Mouse (Mus musculus) limb, embryonic 14.5 days (tissue): ENCODE measurements around the gene Stk39. TPM values are rescaled to one million over a fixed set of nuclear protein-coding genes. Genes with fewer than 3 reads are reported as not detected.

Experiments
- ATAC-seq: fragments of 200-750 bp; cut with Nextera tagmentation; 2 replicates; pipeline ENCODE4 v1.8.0; 2017; ENCODE audit warnings: low read depth, moderate number of reproducible peaks, moderate TSS enrichment; ENCODE audit not compliant: low FRiP score
- DNase-seq: peaks from one replicate; pipeline ENCODE4 v3.0.0-alpha.2; 2015; ENCODE audit warnings: low spot score
- H3K27ac ChIP-seq: fragments of 300-500 bp; sonication (generic); replicated peaks from 2 replicates; pipeline ENCODE4 v1.5.1; 2014; ENCODE audit warnings: low read depth, mild to moderate bottlenecking, low read length, moderate library complexity, mixed read lengths
- H3K27me3 ChIP-seq: fragments of 300-500 bp; sonication (generic); 2 replicates; pipeline ENCODE4 v1.6.1; 2014; ENCODE audit warnings: low read length, mixed read lengths; ENCODE audit not compliant: control insufficient read depth, insufficient read depth
- H3K36me3 ChIP-seq: fragments of 300-500 bp; sonication (generic); 2 replicates; pipeline ENCODE4 v1.6.1; 2014; ENCODE audit warnings: mild to moderate bottlenecking, low read length, moderate library complexity, mixed read lengths; ENCODE audit not compliant: control insufficient read depth, insufficient read depth
- H3K4me1 ChIP-seq: fragments of 300-500 bp; sonication (generic); 2 replicates; pipeline ENCODE4 v1.6.1; 2014; ENCODE audit warnings: antibody characterized with exemption, low read length, mixed read lengths; ENCODE audit not compliant: control insufficient read depth, insufficient read depth
- H3K4me2 ChIP-seq: fragments of 300-500 bp; sonication (generic); replicated peaks from 2 replicates; pipeline ENCODE4 v1.6.1; 2014; ENCODE audit warnings: low read depth, mild to moderate bottlenecking, low read length, moderate library complexity; ENCODE audit not compliant: severe bottlenecking
- H3K4me3 ChIP-seq: fragments of 300-500 bp; sonication (generic); replicated peaks from 2 replicates; pipeline ENCODE4 v1.5.1; 2014; ENCODE audit warnings: low read length
- H3K9ac ChIP-seq: fragments of 300-500 bp; sonication (generic); 2 replicates; pipeline ENCODE4 v1.6.1; 2014; ENCODE audit warnings: mild to moderate bottlenecking, low read depth, low read length, moderate library complexity; ENCODE audit not compliant: severe bottlenecking
- H3K9me3 ChIP-seq: fragments of 300-500 bp; sonication (generic); 2 replicates; pipeline ENCODE4 v1.6.1; 2016; ENCODE audit warnings: low read length; ENCODE audit not compliant: control insufficient read depth
- POLR2A ChIP-seq: fragments of 200-500 bp; IDR thresholded peaks from 2 replicates; pipeline ENCODE4 v1.8.0; 2012; ENCODE audit warnings: inconsistent platforms, mild to moderate bottlenecking, moderate library complexity, borderline replicate concordance; ENCODE audit not compliant: insufficient read depth, insufficient read length; ENCODE audit errors: extremely low read depth
- WGBS: fragments of 180-500 bp; shearing (Covaris S2); extraction: QIAGEN DNeasy Blood & Tissue Kit; methylation state at CpG from one replicate; pipeline ENCODE4 v1.1.7; 2014; 5-methylcytosine and 5-hydroxymethylcytosine counted together
- polyA plus RNA-seq, 2 experiments: library from polyadenylated mRNA; depleted of rRNA in 1 of 2; stranded (reverse) in 1 of 2; unstranded in 1 of 2; fragments of >200 nt; fragmentation: Nextera tagmentation in 1 of 2; extraction: Ambion mirVana in 1 of 2; gene quantifications; 2 replicates each; pipeline versions ENCODE4 v1.2.1 to v1.2.3; 2012 to 2014

The Stk39 gene
- polyA plus RNA-seq, 2 experiments: 14.9 to 16.8 TPM

- no peak overlapping the region for H3K27ac ChIP-seq
- H3K27me3 ChIP-seq: no peaks in the 10 kb centered on the region
- H3K4me1 ChIP-seq: no peaks in the 10 kb centered on the region
- no peak for ATAC-seq
- no peaks in the 10 kb centered on the region for H3K9me3 ChIP-seq
- no peak overlapping the region for H3K4me3 ChIP-seq
- H3K4me2 ChIP-seq: no peak overlapping the region
- H3K9ac ChIP-seq: no peak overlapping the region
- 90% methylated on average over 8 of the region's 8 CpGs for WGBS
- TF ChIP-seq POLR2A: no peak
- 0 out of 2 replicates have a peak, but pooled peaks cover 4% of the 10 kb centered on the region for H3K36me3 ChIP-seq
- DNase-seq: no peak
These were observed 215.6 kb downstream of the Stk39 start for GRCm38 (mm10) chr2:68256472-68256871.

- no peak for DNase-seq
- H3K4me3 ChIP-seq: no peak overlapping the region
- no peak for TF ChIP-seq POLR2A
- H3K27me3 ChIP-seq: no peaks in the 10 kb centered on the region
- 0 out of 2 replicates have a peak, but pooled peaks cover 4% of the 10 kb centered on the region for H3K36me3 ChIP-seq
- no peaks in the 10 kb centered on the region for H3K9me3 ChIP-seq
- no peaks in the 10 kb centered on the region for H3K4me1 ChIP-seq
- H3K4me2 ChIP-seq: no peak overlapping the region
- WGBS: 45% methylated on average over 4 of the region's 4 CpGs
- ATAC-seq: no peak
- no peak overlapping the region for H3K9ac ChIP-seq
- no peak overlapping the region for H3K27ac ChIP-seq
These were observed 217.3 kb downstream of the Stk39 start for GRCm38 (mm10) chr2:68254756-68255155.

GRCm38 (mm10) chr2:68253222-68253621, 218.8 kb downstream of the Stk39 start:
- no peak for DNase-seq
- no peak overlapping the region for H3K4me3 ChIP-seq
- H3K36me3 ChIP-seq: no peaks in the 10 kb centered on the region
- H3K27me3 ChIP-seq: no peaks in the 10 kb centered on the region
- WGBS: 91% methylated on average over 2 of the region's 2 CpGs
- no peak for TF ChIP-seq POLR2A
- no peaks in the 10 kb centered on the region for H3K9me3 ChIP-seq
- H3K9ac ChIP-seq: no peak overlapping the region
- ATAC-seq: no peak
- H3K4me1 ChIP-seq: no peaks in the 10 kb centered on the region
- H3K27ac ChIP-seq: no peak overlapping the region
- no peak overlapping the region for H3K4me2 ChIP-seq

GRCm38 (mm10) chr2:68252048-68252758, 219.9 kb downstream of the Stk39 start:
- ATAC-seq (no peak), DNase-seq (no peak)
- Histone ChIP-seq H3K36me3 (no peaks in the 10 kb centered on the region), H3K27me3 (no peaks in the 10 kb centered on the region), H3K4me3 (no peak overlapping the region), H3K4me2 (no peak overlapping the region), H3K27ac (no peak overlapping the region), H3K9me3 (no peaks in the 10 kb centered on the region), H3K9ac (no peak overlapping the region), H3K4me1 (no peaks in the 10 kb centered on the region)
- 87% methylated on average over 6 of the region's 6 CpGs for WGBS
- no peak for TF ChIP-seq POLR2A

- no peak overlapping the region for H3K4me2 ChIP-seq
- ATAC-seq (no peak), DNase-seq (no peak)
These were observed 221.2 kb downstream of the Stk39 start for GRCm38 (mm10) chr2:68250897-68251296.

More at GRCm38 (mm10) chr2:68250897-68251296, 221.2 kb downstream of the Stk39 start:
- H3K36me3 ChIP-seq: no peaks in the 10 kb centered on the region
- no peaks in the 10 kb centered on the region for H3K9me3 ChIP-seq
- no peak for TF ChIP-seq POLR2A
- H3K27ac ChIP-seq: no peak overlapping the region
- H3K9ac ChIP-seq: no peak overlapping the region
- H3K4me3 ChIP-seq: no peak overlapping the region
- 82% methylated on average over 10 of the region's 10 CpGs for WGBS
- no peaks in the 10 kb centered on the region for H3K27me3 ChIP-seq
- no peaks in the 10 kb centered on the region for H3K4me1 ChIP-seq
